Mouse (Mus musculus): ENCODE data around the gene Olfr766-ps1.
"Not testable (repeated sequence)": the region's sequence is repeated elsewhere in the genome, so short reads cannot be mapped to it uniquely, and the experiment has no call there.

Olfr766-ps1 gene

DNA sequence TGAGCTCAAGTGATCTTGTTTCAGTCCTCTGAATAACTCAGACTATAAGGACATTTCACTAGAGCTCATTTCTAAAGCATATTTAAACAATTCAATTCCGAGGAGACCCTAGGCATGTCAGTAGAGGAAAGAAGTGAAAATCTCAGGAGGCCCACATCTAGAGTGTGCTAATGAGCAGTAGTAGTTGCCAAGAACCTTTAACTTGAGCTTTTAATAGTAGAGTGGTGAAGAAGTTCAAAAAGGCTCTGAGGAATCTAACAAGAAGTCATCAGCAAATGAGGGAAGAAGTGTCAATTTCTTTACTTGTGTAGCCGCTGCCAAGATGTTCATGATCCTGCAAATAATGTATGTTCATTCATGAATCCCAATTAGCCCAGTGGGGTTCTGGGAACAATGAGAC is at the start of gene Olfr766-ps1:
TSS of gene Olfr766-ps1 (minus strand) at position 101 of the 400 bp plus-strand sequence.
- no peak for DNase-seq

DNA sequence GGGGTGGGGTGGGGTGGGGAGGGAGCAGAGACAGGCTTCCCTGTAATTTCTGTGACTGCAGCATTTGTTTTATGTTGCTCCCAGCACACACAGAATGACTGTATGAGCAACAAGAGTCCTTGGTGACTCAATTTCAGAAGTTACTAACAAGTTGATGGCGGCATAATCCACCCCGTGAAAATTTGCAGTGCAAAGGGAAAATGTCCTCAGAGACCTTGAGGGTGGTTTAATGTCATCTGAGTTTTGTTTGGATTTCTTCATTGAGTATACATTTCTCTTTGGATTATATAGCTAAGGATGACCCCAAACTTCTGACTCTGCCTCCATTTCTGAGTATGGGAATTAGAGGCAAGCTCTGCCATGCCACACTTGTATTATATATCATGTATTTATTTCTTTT is 49.0 kb upstream of the Olfr766-ps1 start, which contains the start of gene Olfr769:
TSS of gene Olfr769 (minus strand) at position 101 of the 400 bp plus-strand sequence.
- DNase-seq = no peak

DNA sequence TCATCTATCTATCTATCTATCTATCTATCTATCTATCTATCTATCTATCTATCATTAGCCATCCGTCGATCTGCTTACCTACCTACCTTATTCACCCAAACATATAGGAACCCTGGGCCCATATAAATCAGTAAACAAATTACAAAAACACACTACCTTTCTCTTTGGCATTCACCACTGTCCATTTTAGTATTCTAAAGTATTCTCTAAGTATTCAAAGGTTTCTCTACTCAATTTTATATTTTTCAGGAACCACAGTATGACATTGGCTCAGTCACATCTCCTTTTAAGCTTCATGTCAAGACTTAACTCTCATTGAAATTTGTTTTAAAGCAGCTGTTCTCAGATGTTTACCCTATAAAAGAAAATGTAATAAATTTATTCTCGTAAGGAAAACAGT is 46.4 kb upstream of the Olfr766-ps1 start:
- no peak for DNase-seq

DNA sequence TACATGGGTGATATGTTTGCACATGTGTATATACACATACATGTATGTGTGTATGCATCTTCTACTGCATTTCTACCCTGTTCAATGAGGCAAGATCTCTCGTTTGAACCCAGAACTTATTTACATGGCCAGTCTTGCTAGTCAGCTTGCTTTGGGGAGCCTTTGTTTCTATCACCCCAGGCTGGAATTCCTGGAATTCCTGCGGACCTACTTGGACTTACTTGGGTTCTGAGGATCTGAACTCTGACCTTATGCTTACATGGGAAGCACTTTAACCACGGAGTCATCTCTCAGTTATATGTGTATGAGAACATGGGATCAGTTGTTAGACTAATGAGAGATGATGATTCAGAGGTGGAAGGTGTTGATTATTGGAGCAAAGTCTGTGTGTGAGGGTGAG is 32.5 kb upstream of the Olfr766-ps1 start:
- no peak for DNase-seq

DNA sequence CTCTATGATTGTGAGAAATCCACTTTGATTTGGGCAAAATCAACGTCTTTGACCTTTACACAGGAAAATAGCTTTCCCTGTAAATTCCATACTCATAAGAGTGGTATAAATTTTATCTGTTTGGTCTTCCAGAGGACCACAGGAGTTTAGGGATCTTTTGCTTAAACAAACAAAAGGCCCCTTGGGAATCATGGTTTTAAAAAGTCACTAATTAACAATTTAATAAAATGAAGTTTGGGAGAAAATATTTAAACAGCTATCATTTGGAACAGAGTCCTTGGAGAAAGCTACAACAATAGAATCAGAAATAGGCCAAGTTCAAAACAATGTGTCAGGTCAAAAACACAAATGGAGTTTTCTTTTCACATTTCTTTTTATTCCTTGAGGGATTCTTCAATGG is 30.5 kb upstream of the Olfr766-ps1 start, which contains the start of gene Olfr768:
TSS of gene Olfr768 (minus strand) at position 101 of the 400 bp plus-strand sequence.
- no peak for DNase-seq

DNA sequence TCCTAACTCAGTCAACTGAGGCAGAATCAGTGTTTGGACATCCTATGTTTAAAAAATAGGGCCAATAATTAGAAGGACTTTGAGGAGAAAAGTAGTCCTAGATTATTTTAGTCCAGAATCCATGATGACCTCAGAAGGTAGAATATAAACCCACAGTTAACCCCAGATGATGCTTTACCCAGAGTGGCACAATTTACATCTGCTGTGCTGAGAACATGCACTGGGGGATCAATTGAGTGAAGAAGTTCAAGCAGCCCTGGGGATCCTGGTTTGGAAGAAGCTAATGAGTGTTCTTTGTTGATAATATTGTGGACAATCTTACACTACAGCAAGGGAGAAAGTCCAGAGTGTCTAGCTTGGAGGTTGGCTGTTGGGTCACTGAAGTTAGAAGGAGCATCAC is 14.0 kb upstream of the Olfr766-ps1 start, which contains the start of gene Olfr767:
TSS of gene Olfr767 (minus strand) at position 101 of the 400 bp plus-strand sequence.
- not testable (repeated sequence) for DNase-seq

DNA sequence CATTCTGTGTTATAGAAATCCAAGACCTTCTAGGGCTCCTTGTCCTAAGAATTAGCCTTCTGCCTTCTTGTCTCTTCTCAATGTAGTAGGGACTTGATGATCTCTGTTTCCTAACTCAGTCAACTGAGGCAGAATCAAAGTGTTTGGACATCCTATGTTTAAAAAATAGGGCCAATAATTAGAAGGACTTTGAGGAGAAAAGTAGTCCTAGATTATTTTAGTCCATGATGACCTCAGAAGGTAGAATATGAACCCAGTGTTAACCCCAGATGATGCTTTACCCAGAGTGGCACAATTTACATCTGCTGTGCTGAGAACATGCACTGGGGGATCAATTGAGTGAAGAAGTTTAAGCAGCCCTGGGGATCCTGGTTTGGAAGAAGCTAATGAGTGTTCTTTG is 18.9 kb downstream of the Olfr766-ps1 start, which contains the start of gene Olfr765:
TSS of gene Olfr765 (minus strand) at position 101 of the 400 bp plus-strand sequence.
- DNase-seq = not testable (repeated sequence)

DNA sequence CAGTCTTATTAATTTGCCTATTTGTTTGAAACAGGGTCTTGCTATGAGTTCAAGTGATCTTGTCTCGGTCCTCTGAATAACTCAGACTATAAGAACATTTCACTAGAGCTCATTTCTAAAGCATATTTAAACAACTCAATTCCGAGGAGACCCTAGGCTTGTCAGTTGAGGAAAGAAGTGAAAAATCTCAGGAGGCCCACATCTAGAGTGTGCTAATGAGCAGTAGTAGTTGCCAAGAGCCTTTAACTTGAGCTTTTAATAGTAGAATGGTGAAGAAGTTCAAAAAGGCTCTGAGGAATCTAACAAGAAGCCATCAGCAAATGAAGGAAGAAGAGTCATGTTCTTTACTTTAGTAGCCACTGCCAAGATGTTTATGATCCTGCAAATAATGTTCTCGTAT is 29.0 kb downstream of the Olfr766-ps1 start, which contains the start of gene Olfr764-ps1:
TSS of gene Olfr764-ps1 (minus strand) at position 101 of the 400 bp plus-strand sequence.
- no peak for DNase-seq

DNA sequence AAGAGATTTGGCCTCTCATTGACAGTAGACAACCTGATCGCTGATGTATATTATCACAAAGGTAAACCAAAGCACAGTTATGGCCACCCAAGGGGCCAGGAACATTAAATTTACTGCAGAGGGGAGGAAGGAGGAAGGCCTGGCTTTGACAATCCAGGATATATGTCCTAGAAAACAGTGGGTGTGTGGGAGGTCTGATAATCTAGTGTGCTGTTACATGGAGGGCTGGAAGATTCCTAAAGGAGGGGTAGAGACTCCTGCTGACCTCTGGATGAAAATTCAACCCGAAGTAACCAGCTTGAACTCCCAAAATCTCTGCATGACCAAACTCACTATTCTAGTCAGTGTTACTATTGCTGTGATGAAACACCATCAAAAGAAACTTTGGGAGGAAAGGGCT is 40.4 kb downstream of the Olfr766-ps1 start:
- no peak for DNase-seq

DNA sequence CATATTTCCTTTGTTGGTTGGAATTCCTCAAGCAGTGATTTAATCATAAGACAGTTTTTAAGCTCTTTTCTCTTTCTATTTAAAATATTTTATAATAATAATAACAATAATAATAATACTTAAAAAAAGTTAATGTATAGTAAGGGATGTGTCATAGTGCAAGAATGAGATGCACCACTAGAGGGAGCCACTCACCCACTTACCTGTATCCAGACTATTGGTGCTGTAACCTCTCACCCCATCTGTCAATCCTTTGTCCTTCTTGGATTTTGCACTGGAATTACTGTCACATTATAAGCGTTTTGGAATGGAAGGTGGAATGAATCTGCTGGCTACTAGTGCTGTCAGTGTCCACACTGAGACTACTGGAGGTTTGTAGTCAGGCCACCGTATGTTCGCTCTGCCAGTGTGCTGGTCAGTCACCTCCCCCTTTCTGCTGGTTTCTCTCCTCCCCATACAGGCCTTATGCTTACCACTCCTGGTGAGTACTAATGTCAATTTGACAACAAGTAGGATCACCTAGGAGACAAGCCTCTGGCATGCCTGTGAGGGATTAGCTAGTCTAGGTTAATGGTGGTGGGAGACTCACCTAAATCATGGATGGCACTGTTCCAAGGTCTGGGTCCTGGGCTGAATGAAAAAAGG is 42.6 kb downstream of the Olfr766-ps1 start:
- DNase-seq = peak; percentile 6 to 55

DNA sequence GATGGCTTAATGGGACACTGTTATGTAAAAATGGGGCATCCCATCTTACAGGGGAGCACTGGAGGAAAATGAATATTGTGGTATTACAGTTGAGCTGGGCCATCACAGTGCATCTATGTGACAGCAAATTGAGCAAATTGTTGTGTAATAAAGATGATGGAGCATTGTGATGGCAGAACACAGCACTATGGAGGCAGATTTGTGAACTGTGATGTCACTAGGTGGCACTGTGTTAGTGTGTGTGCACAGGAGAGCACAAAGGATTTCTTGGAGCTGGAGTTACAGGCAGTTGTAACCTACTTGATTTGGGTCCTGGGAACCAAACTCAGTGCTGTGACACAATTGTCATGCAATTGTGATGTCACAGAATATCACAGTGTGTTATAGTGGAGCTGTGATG is 45.5 kb downstream of the Olfr766-ps1 start:
- DNase-seq = no peak

DNA sequence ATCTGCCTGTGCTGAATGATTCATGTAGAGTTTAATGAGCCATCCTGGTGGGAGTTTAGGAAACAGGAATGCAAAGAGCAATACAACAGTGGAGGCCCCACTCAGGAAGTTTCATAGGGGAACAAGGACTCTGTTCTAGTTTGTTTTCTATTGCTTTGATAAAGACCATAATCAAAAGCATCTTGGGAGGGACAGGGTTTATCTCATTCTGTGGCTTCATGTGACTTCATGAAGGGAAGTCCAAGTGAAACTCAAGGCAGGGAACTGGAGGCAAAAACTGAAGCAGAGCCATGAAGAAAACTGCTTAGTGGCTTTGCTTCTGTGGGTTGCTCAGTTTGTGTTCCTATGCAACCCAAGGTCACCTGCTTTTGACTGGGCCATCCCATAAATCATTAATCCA is 54.3 kb downstream of the Olfr766-ps1 start:
- no peak for DNase-seq
